Comparison of ENCODE assay signal across 31 mouse cellular contexts in the genomic region with DNA sequence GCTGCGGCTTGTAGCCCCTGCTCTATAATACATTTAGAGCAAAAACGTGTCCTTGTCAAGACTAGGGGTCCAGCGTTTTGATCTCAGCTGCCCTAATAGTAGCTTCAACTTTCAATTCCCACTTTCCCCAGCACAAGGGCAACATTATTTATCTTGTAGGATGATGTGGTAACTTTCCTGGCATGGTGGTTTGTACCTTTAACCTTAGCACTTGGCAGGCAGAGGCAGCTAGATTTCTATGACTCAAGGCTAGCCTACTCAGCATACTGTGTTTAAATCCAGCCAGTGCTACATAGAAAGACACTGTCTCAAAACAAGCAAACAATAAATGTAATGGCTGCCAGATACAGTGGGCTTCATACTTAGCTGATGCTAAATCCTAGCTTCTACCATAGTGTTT. TPM values are rescaled to one million over a fixed set of nuclear protein-coding genes. Genes with fewer than 3 reads are reported as not detected.
A peak's percentile ranks its signal among the peaks of the same experiment; 100 is the strongest.
DNase-seq lines count a peak whose midpoint lies in the region; ATAC-seq and TF ChIP-seq lines count a peak whose summit lies in the region.
"Had no signal": no experiment of that assay in that cellular context is flagged by ENCODE, and none has a peak within 500 bp of the region (broad histone marks: within the 10 kb centered on the region; RNA-seq: fewer than 3 reads in every experiment).

No protein-coding gene starts in this region.

- H3K9ac ChIP-seq in liver, adult 2 months (ENCODE audit: low read depth, low read length), result no peak overlapping the region
- no peak overlapping the region for H3K9ac ChIP-seq in liver, embryonic 12.5 days
- H3K9ac ChIP-seq in hindbrain, embryonic 16.5 days (ENCODE audit: low read depth, low read length), result no peak overlapping the region
- H3K9ac ChIP-seq: embryonic facial prominence, embryonic 12.5 days; embryonic facial prominence, embryonic 15.5 days; forebrain, embryonic 13.5 days; heart, embryonic 12.5 days; heart, embryonic 15.5 days; hindbrain, embryonic 13.5 days had no signal

- no peaks in the 10 kb centered on the region for H3K9me3 ChIP-seq in liver, embryonic 12.5 days (replicated peaks)
- H3K9me3 ChIP-seq in hindbrain, embryonic 16.5 days (ENCODE audit: control insufficient read depth, low read length), result no peaks in the 10 kb centered on the region
- H3K9me3 ChIP-seq: embryonic facial prominence, embryonic 12.5 days; embryonic facial prominence, embryonic 15.5 days; forebrain, embryonic 13.5 days; heart, embryonic 12.5 days; heart, embryonic 15.5 days; hindbrain, embryonic 10.5 days; hindbrain, embryonic 13.5 days had no signal

- TF ChIP-seq CTCF in liver, adult 2 months (IDR thresholded peaks at IDR 0.05; ENCODE audit: low read depth, low read length), result no peak

- H3K27me3 ChIP-seq in liver, adult 2 months (ENCODE audit: control insufficient read depth, insufficient read depth, low read length), result 0 out of 2 replicates have a peak, but pooled peaks cover 3% of the 10 kb centered on the region
- peaks cover 5% of the 10 kb centered on the region; the same call in 1 of the 2 replicates for H3K27me3 ChIP-seq in liver, embryonic 12.5 days (replicated peaks)
- H3K27me3 ChIP-seq in hindbrain, embryonic 16.5 days (replicated peaks; ENCODE audit: control insufficient read depth, insufficient read depth, low read length), result no peaks in the 10 kb centered on the region
- H3K27me3 ChIP-seq: embryonic facial prominence, embryonic 12.5 days; embryonic facial prominence, embryonic 15.5 days; forebrain, embryonic 13.5 days; heart, embryonic 15.5 days; hindbrain, embryonic 13.5 days had no signal

- peak; percentile 17 for DNase-seq in adrenal gland, postnatal 14 days
- DNase-seq in adrenal gland, postnatal 25 days, result no peak
- DNase-seq in liver, adult 2 months (ENCODE audit: extremely low read depth, low read depth, low spot score), result peak; percentile 97
- peak; percentile 53 for DNase-seq in adipocyte (ENCODE audit: low spot score)
- DNase-seq: cerebellum, adult 18-20 months; cerebellum, adult 9-10 months; cerebellum, postnatal 25 days; gastrocnemius, postnatal 25 days; heart, adult 18-20 months; heart, postnatal 10 days; heart, postnatal 36 days; kidney, adult 18-20 months; kidney, adult 9 months had no signal

- H3K4me3 ChIP-seq in liver, adult 2 months (ENCODE audit: insufficient read depth, low read depth, low read length), result no peak overlapping the region
- no peak overlapping the region for H3K4me3 ChIP-seq in liver, embryonic 12.5 days
- no peak overlapping the region for H3K4me3 ChIP-seq in hindbrain, embryonic 16.5 days (ENCODE audit: low read length)
- H3K4me3 ChIP-seq: embryonic facial prominence, embryonic 12.5 days; embryonic facial prominence, embryonic 15.5 days; forebrain, embryonic 13.5 days; heart, embryonic 12.5 days; heart, embryonic 15.5 days; hindbrain, embryonic 10.5 days; hindbrain, embryonic 13.5 days had no signal

- no peak overlapping the region for H3K4me2 ChIP-seq in liver, embryonic 12.5 days
- H3K4me2 ChIP-seq in hindbrain, embryonic 16.5 days (ENCODE audit: low read length), result no peak overlapping the region
- H3K4me2 ChIP-seq: embryonic facial prominence, embryonic 12.5 days; embryonic facial prominence, embryonic 15.5 days; forebrain, embryonic 13.5 days; heart, embryonic 12.5 days; heart, embryonic 15.5 days; hindbrain, embryonic 13.5 days had no signal

- no peaks in the 10 kb centered on the region for H3K36me3 ChIP-seq in liver, adult 2 months (ENCODE audit: control insufficient read depth, insufficient read depth, low read length)
- H3K36me3 ChIP-seq in liver, embryonic 12.5 days, result no peaks in the 10 kb centered on the region
- no peaks in the 10 kb centered on the region for H3K36me3 ChIP-seq in hindbrain, embryonic 16.5 days (ENCODE audit: control insufficient read depth, insufficient read depth, low read length)
- H3K36me3 ChIP-seq: embryonic facial prominence, embryonic 12.5 days; embryonic facial prominence, embryonic 15.5 days; heart, embryonic 12.5 days; heart, embryonic 15.5 days; hindbrain, embryonic 10.5 days; hindbrain, embryonic 13.5 days had no signal

- TF ChIP-seq POLR2A in liver, adult 2 months (IDR thresholded peaks at IDR 0.05; ENCODE audit: extremely low read depth, insufficient read depth, low read length), result no peak

- no peak overlapping the region for H3K27ac ChIP-seq in liver, adult 2 months (replicated peaks; ENCODE audit: insufficient read depth, low read depth, low read length)
- no peak overlapping the region for H3K27ac ChIP-seq in liver, embryonic 12.5 days
- H3K27ac ChIP-seq in hindbrain, embryonic 16.5 days (ENCODE audit: low read depth, low read length), result no peak overlapping the region
- H3K27ac ChIP-seq: embryonic facial prominence, embryonic 12.5 days; embryonic facial prominence, embryonic 15.5 days; forebrain, embryonic 13.5 days; heart, embryonic 15.5 days; hindbrain, embryonic 10.5 days; hindbrain, embryonic 13.5 days; hindbrain, postnatal 0 days had no signal

- 33% methylated on average over 3 of the region's 3 CpGs for WGBS in liver, adult 2 months
- WGBS in liver, embryonic 12.5 days (ENCODE audit: insufficient replicate concordance), result 42% methylated on average over 3 of the region's 3 CpGs
- 73% methylated on average over 3 of the region's 3 CpGs for WGBS in hindbrain, embryonic 16.5 days

- no peak for ATAC-seq in liver, embryonic 12.5 days
- no peak for ATAC-seq in hindbrain, embryonic 16.5 days
- ATAC-seq: forebrain, embryonic 13.5 days; forebrain, embryonic 16.5 days; hindbrain, postnatal 0 days; inflammation-experienced regulatory T-cells, adult 6 months; intestine, embryonic 16.5 days; Patski had no signal

- peaks cover 5% of the 10 kb centered on the region; the same call in 1 of the 2 replicates for H3K4me1 ChIP-seq in liver, adult 2 months (ENCODE audit: control insufficient read depth, insufficient read depth, low read length)
- H3K4me1 ChIP-seq in liver, embryonic 12.5 days, result no peaks in the 10 kb centered on the region
- no peaks in the 10 kb centered on the region for H3K4me1 ChIP-seq in hindbrain, embryonic 16.5 days (ENCODE audit: control insufficient read depth, insufficient read depth, low read depth, low read length)
- H3K4me1 ChIP-seq: embryonic facial prominence, embryonic 12.5 days; embryonic facial prominence, embryonic 15.5 days; forebrain, embryonic 13.5 days; heart, embryonic 12.5 days; heart, embryonic 15.5 days; hindbrain, embryonic 10.5 days; hindbrain, embryonic 13.5 days had no signal

- no peaks in the 10 kb centered on the region for H3K79me2 ChIP-seq in liver, adult 2 months (ENCODE audit: control insufficient read depth, insufficient read depth, low read length)

RNA-seq across cellular contexts. Expression of a gene that starts 10.3 kb away (rescaled TPM):
- total RNA-seq in adrenal gland, postnatal 14 days (2021), result not detected in 2 replicates
- not detected in 2 replicates for total RNA-seq in adrenal gland, postnatal 25 days (2021)
- total RNA-seq in liver, adult 2 months (2014; rRNA removed), result not detected in 2 replicates
- not detected in 2 replicates for polyA plus RNA-seq in liver, adult 2 months (2012; rRNA removed)
- not detected in 2 replicates for polyA plus RNA-seq in liver, embryonic 12.5 days (2016; fragmentation: Nextera tagmentation; extraction: Ambion mirVana)
- not detected in 2 replicates for polyA plus RNA-seq in hindbrain, embryonic 16.5 days (2015; fragmentation: Nextera tagmentation; extraction: Ambion mirVana)
- total RNA-seq: common myeloid progenitor, adult 5-6 weeks; ES-E14; gastrocnemius, adult 8-10 months; gastrocnemius, postnatal 25 days; heart, adult 18-20 months; heart, postnatal 10 days; heart, postnatal 36 days; hindbrain, postnatal 0 days had no signal
- polyA plus RNA-seq: embryonic facial prominence, embryonic 12.5 days; forebrain, embryonic 13.5 days; forebrain, embryonic 16.5 days; gonadal fat pad, adult 2 months; heart, embryonic 12.5 days; heart, embryonic 15.5 days; hindbrain, embryonic 10.5 days; hindbrain, embryonic 13.5 days; hindbrain, postnatal 0 days; inflammation-experienced regulatory T-cells, adult 6 months; intestine, embryonic 16.5 days; Patski had no signal

RNA-seq across cellular contexts. Expression of a gene that starts 15.8 kb away (rescaled TPM):
- total RNA-seq in adrenal gland, postnatal 14 days (2021), result 28.8 and 37.0 TPM in 2 replicates
- total RNA-seq in adrenal gland, postnatal 25 days (2021), result 42.4 and 46.9 TPM in 2 replicates
- total RNA-seq in liver, adult 2 months (2014; rRNA removed), result 0.74 and 0.94 TPM in 2 replicates
- polyA plus RNA-seq in liver, adult 2 months (2012; rRNA removed), result 2.5 and 3.4 TPM in 2 replicates
- polyA plus RNA-seq in liver, embryonic 12.5 days (2016; fragmentation: Nextera tagmentation; extraction: Ambion mirVana), result 3.0 and 3.1 TPM in 2 replicates
- 3.4 and 4.2 TPM in 2 replicates for polyA plus RNA-seq in hindbrain, embryonic 16.5 days (2015; fragmentation: Nextera tagmentation; extraction: Ambion mirVana)

RNA-seq across cellular contexts. Expression of a gene that starts 33.5 kb away (rescaled TPM):
- 38.7 and 60.7 TPM in 2 replicates for total RNA-seq in adrenal gland, postnatal 14 days (2021)
- total RNA-seq in adrenal gland, postnatal 25 days (2021), result 50.5 and 51.8 TPM in 2 replicates
- total RNA-seq in liver, adult 2 months (2014; rRNA removed), result 27.2 and 28.4 TPM in 2 replicates
- 44.3 and 47.1 TPM in 2 replicates for polyA plus RNA-seq in liver, adult 2 months (2012; rRNA removed)
- 15.8 and 21.1 TPM in 2 replicates for polyA plus RNA-seq in liver, embryonic 12.5 days (2016; fragmentation: Nextera tagmentation; extraction: Ambion mirVana)
- 76.5 and 79.8 TPM in 2 replicates for polyA plus RNA-seq in hindbrain, embryonic 16.5 days (2015; fragmentation: Nextera tagmentation; extraction: Ambion mirVana)

Comparison
In these comparisons a context has a peak if more than half of its experiments do, and no peak if none do; other contexts are left out.
1. RNA of a gene that starts 15.8 kb away (total RNA-seq): 42.4 to 46.9 TPM in adrenal gland, postnatal 25 days and 28.8 to 37.0 TPM in adrenal gland, postnatal 14 days; 0.74 to 0.94 TPM in liver, adult 2 months; every median in the first group is over 10 times any median in the second.